Mouse (Mus musculus) v-Abl transformed pro-B cells (cell line): Measurements from ENCODE around the gene Mdh1.
"Not testable (repeated sequence)": the region's sequence is repeated elsewhere in the genome, so short reads cannot be mapped to it uniquely, and the experiment has no call there.

Source experiments
- in situ Hi-C, 2 experiments: fragments of 400-800 bp; cut with MboI; formaldehyde crosslinking; loops; one replicate each; pipeline ENCODE4 v1.15.1; 2025; ENCODE audit not compliant: unreplicated experiment in 2 of 2

Mdh1 gene

DNA sequence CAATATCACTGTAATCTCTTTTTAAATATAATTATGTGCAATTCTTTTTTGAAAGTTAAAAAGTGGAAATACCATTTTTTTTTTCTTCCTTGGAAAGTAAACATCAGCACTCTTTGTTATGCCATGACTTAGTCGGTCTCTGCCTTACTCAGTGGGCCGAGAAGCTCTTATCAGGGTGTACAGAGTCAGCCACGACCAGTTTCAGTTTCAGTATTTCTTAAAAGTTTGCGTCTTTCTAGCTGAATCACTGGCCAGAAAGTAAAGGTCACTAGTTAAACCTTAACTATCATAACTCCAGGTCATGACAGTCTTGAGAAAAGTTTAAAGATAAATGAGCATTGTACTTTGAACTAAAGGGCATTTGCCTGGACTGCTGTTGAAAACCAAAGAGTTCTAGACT, 22.4 kb downstream of the Mdh1 start:
- in situ Hi-C loops: loop anchor here in 1 of 2 experiments (25.0 kb wide), 4 partner anchors 237 to 1438 kb away; partner anchors contain the start of genes Cct4, Commd1, Gm28048 and Peli1

- in situ Hi-C loops: no loop called here
These were observed 23.1 kb downstream of the Mdh1 start for GRCm38 (mm10) chr11:21549052-21549451.

GRCm38 (mm10) chr11:21547518-21547917, 24.6 kb downstream of the Mdh1 start:
- in situ Hi-C loops: no loop called here

- in situ Hi-C loops: no loop called here
These were observed 25.5 kb downstream of the Mdh1 start for GRCm38 (mm10) chr11:21546671-21547070.

DNA sequence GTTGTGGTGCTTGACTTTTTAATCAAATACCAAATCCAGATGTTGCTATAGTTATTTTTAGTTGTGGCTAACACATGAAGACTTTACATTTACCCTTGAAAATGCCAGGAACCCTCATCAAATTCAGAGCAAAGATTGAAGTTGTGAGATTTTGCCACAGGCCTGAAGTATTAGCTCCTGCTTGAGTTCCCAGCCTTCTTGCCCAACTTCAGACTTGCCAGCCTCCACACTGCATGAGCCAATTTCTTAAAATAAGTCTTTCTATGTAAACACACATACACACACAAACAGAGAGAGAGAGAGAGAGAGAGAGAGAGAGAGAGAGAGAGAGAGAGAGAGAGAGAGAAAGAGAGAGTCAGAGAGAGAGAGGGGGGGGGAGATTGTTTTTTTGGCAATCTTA, 26.2 kb downstream of the Mdh1 start:
- in situ Hi-C loops: no loop called here

DNA sequence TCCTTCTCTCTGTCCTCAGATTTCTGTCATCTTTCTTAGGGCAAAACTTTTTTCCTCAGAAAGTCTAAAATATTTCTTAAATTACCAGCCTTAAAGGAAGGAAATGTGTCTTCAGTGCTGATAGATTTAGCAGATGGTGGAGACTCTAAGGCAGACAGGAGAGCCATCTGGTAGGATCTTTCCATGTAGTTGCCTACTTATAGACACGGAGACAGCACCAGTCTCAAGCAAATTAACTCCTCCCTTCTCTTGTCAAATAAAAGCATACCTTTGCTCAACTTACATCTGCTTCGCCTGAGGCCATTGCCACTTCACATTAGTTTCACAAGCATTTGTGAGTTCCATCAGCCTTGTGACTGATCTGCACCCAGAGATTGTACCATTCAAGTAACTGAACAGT, 27.1 kb downstream of the Mdh1 start:
- in situ Hi-C loops: no loop called here

DNA sequence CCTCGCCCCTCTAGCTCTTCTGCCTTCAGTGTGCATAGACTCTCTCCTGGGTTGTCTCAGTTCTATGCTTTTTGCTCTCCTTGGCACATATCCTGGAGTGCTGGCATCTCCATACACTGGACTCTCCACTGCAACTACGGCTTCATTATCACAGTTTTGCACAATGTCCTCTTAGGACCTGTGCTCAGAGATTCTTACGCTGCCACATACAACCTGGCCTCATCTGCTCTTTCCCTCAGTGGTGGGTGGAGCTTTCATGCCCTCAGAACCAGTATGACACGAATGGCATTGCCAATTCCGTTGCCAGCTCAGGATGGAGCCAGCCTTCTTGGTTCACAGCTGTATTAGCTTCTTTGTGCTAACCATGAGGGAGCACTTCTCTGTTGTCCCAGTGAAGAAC, 29.4 kb downstream of the Mdh1 start:
- in situ Hi-C loops: no loop called here

DNA sequence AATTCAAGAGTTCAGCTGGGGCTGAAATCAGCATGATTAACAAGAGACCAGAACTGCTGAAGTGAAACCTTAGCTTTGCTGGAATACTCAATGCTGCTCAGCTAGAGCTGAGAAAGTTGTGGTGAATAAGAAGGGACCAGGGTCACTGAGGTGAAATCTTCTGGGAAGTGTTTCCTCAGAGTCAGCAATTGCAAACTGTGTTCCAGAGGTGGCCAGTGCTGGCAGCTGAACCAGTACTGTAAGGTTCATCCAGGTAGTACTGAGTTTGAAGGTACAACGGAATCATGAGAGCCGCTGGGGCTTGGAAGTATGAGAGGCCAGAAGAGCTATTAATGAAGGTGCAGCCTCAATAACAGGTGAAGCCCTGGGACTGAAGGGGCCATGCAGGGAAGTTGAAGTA, 31.5 kb downstream of the Mdh1 start:
- in situ Hi-C loops: no loop called here

- in situ Hi-C loops: no loop called here
These were observed 32.1 kb downstream of the Mdh1 start for GRCm38 (mm10) chr11:21540072-21540471.

DNA sequence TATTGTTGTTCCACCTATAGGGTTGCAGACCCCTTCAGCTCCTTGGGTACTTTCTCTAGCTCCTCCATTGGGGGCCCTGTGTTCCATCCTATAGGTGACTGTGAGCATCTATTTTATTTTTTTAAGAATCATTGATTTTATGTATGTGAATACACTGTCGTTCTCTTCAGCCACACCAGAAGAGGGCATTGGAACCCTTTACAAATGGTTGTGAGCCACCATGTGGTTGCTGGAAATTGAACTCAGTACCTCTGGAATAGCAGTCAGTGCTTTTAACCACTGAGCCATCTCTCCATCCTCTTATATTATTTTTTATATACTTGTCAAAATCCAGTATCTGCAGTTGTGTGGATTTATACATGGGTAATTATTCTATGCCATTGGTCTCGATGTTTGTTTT, 41.3 kb downstream of the Mdh1 start:
- in situ Hi-C loops: not testable (repeated sequence)

- in situ Hi-C loops: no loop called here
These were observed 43.3 kb downstream of the Mdh1 start for GRCm38 (mm10) chr11:21528676-21529394.

GRCm38 (mm10) chr11:21517726-21518125, 54.4 kb downstream of the Mdh1 start:
- in situ Hi-C loops: no loop called here

DNA sequence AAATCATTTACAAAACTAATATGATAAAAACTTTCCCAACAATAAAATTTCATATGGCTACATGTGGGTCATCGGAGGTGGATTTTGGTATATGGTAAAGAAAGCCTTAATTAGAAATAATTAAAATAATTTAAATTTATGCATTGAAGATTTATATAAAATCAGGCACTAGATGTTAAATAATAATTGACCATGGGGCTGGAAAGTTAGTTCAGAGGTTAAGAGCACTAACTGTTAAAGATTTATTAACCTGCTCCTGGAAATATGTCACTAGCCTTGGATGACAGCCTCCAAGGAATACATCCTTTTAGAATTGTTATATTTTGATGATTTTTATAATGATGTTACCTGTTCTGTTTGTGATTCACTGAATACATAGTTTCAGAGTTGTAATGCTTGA, 55.8 kb downstream of the Mdh1 start:
- in situ Hi-C loops: not testable (repeated sequence)

GRCm38 (mm10) chr11:21510577-21510976, 61.6 kb downstream of the Mdh1 start:
- in situ Hi-C loops: not testable (repeated sequence)

- in situ Hi-C loops: not testable (repeated sequence)
These were observed 63.5 kb downstream of the Mdh1 start for GRCm38 (mm10) chr11:21508713-21509112.

GRCm38 (mm10) chr11:21507073-21507472, 65.1 kb downstream of the Mdh1 start:
- in situ Hi-C loops: not testable (repeated sequence)
